Mouse (Mus musculus) heart, postnatal 0 days (tissue): ENCODE results near the gene Anks1. TPM values are rescaled to one million over a fixed set of nuclear protein-coding genes. Genes with fewer than 3 reads are reported as not detected.

Experiments
- ATAC-seq: fragments of 200-750 bp; cut with Nextera tagmentation; 2 replicates; pipeline ENCODE4 v1.8.0; 2017; ENCODE audit warnings: low read depth, moderate number of reproducible peaks, moderate library complexity; ENCODE audit not compliant: insufficient read depth
- DNase-seq: peaks from one replicate; pipeline ENCODE4 v3.0.0-alpha.2; 2016; ENCODE audit warnings: low spot score
- H3K27ac ChIP-seq: fragments of 300-500 bp; sonication (generic); 2 replicates; pipeline ENCODE4 v1.5.1; 2014; ENCODE audit warnings: low read depth, mild to moderate bottlenecking
- H3K27me3 ChIP-seq: fragments of 300-500 bp; sonication (generic); 2 replicates; pipeline ENCODE4 v1.6.1; 2014; ENCODE audit warnings: low read length, mixed read lengths; ENCODE audit not compliant: control insufficient read depth, insufficient read depth
- H3K36me3 ChIP-seq: fragments of 300-500 bp; sonication (generic); replicated peaks from 2 replicates; pipeline ENCODE4 v1.6.1; 2014; ENCODE audit warnings: low read length, mixed read lengths; ENCODE audit not compliant: control insufficient read depth, insufficient read depth
- H3K4me1 ChIP-seq: fragments of 300-500 bp; sonication (generic); 2 replicates; pipeline ENCODE4 v1.6.1; 2014; ENCODE audit warnings: antibody characterized with exemption; ENCODE audit not compliant: control insufficient read depth, insufficient read depth
- H3K4me2 ChIP-seq: fragments of 300-500 bp; sonication (generic); 2 replicates; pipeline ENCODE4 v1.6.1; 2014; ENCODE audit warnings: low read depth, mild to moderate bottlenecking, low read length, moderate library complexity
- H3K4me3 ChIP-seq: fragments of 300-500 bp; sonication (generic); 2 replicates; pipeline ENCODE4 v1.5.1; 2014; ENCODE audit warnings: low read depth, low read length
- H3K9ac ChIP-seq: fragments of 300-500 bp; sonication (generic); replicated peaks from 2 replicates; pipeline ENCODE4 v1.6.1; 2014; ENCODE audit warnings: low read depth, low read length, mixed read lengths
- H3K9me3 ChIP-seq: fragments of 300-500 bp; sonication (generic); replicated peaks from 2 replicates; pipeline ENCODE4 v1.6.1; 2016; ENCODE audit warnings: low read length; ENCODE audit not compliant: control insufficient read depth
- CTCF ChIP-seq: IDR thresholded peaks from 2 replicates; pipeline ENCODE4 v1.5.1; 2016; ENCODE audit warnings: antibody characterized with exemption, control low read depth, low read depth
- EP300 ChIP-seq: IDR thresholded peaks from 2 replicates; pipeline ENCODE4 v1.6.1; 2016; ENCODE audit warnings: antibody characterized with exemption, low read depth
- WGBS: fragments of 180-500 bp; shearing (Covaris S2); extraction: QIAGEN DNeasy Blood & Tissue Kit; methylation state at CpG from one replicate; pipeline ENCODE4 v1.1.7; 2014; 5-methylcytosine and 5-hydroxymethylcytosine counted together
- polyA plus RNA-seq: library from polyadenylated mRNA; unstranded; fragments of >200 nt; fragmentation: Nextera tagmentation; extraction: Ambion mirVana; gene quantifications from 2 replicates; pipeline ENCODE4 v1.2.1, GENCODE M21; 2015
- total RNA-seq: library from RNA; depleted of rRNA; stranded (reverse); fragments of >200 nt; gene quantifications from 2 replicates; pipeline ENCODE4 v1.2.3, GENCODE M21; 2014; ENCODE audit warnings: low replicate concordance

Gene Anks1
- total and polyA plus RNA-seq, 2 experiments from 2014 or later: 11.0 to 55.4 TPM

GRCm38 (mm10) chr17:28080045-28080816 lies 171.1 kb downstream of the Anks1 start, which contains the start of gene Tcp11:
Gene Tcp11, minus strand, starts transcription at chr17:28080639.
- TF ChIP-seq EP300 (no peak), CTCF (no peak)
- Histone ChIP-seq H3K27me3 (peaks cover 6% of the 10 kb centered on the region; the same call in 1 of the 2 replicates), H3K4me3 (peak within 1 kb of the TSS; percentile 59), H3K4me2 (peak within 1 kb of the TSS; percentile 98), H3K4me1 (no peaks in the 10 kb centered on the region), H3K27ac (no peak within 1 kb of the TSS), H3K9ac (peak within 1 kb of the TSS; percentile 42; the same call in 1 of the 2 replicates), H3K36me3 (no peaks in the 10 kb centered on the region), H3K9me3 (no peaks in the 10 kb centered on the region)
- 2% methylated on average over 53 of the region's 57 CpGs for WGBS
- peak; percentile 38 for DNase-seq
- ATAC-seq: peak; percentile 54

- no peak for DNase-seq
- no peak overlapping the region for H3K27ac ChIP-seq
- WGBS: 34% methylated on average over 9 of the region's 9 CpGs
These were observed 171.7 kb downstream of the Anks1 start for GRCm38 (mm10) chr17:28080817-28081165.

GRCm38 (mm10) chr17:28081385-28081784 lies 172.3 kb downstream of the Anks1 start:
- Histone ChIP-seq H3K36me3 (no peaks in the 10 kb centered on the region), H3K4me3 (no peak overlapping the region), H3K9ac (no peak overlapping the region), H3K4me1 (no peaks in the 10 kb centered on the region), H3K27me3 (peaks cover 6% of the 10 kb centered on the region; the same call in 1 of the 2 replicates), H3K27ac (no peak overlapping the region), H3K4me2 (no peak overlapping the region), H3K9me3 (no peaks in the 10 kb centered on the region)
- no peak for DNase-seq
- 59% methylated on average over 9 of the region's 9 CpGs for WGBS
- no peak for ATAC-seq
- TF ChIP-seq EP300 (no peak), CTCF (peak; percentile 39)

More at GRCm38 (mm10) chr17:28080817-28081165, 171.7 kb downstream of the Anks1 start:
- no peak for TF ChIP-seq EP300
- TF ChIP-seq CTCF: no peak
- ATAC-seq: no peak
- Histone ChIP-seq H3K27me3 (peaks cover 6% of the 10 kb centered on the region; the same call in 1 of the 2 replicates), H3K4me2 (no peak overlapping the region), H3K4me1 (no peaks in the 10 kb centered on the region), H3K9ac (no peak overlapping the region), H3K4me3 (peak overlapping the region; percentile 59; the same call in 1 of the 2 replicates), H3K9me3 (no peaks in the 10 kb centered on the region), H3K36me3 (no peaks in the 10 kb centered on the region)

- Histone ChIP-seq H3K4me1 (no peaks in the 10 kb centered on the region), H3K9me3 (no peaks in the 10 kb centered on the region), H3K27me3 (peaks cover 6% of the 10 kb centered on the region; the same call in 1 of the 2 replicates), H3K9ac (no peak overlapping the region), H3K27ac (no peak overlapping the region), H3K36me3 (no peaks in the 10 kb centered on the region), H3K4me2 (no peak overlapping the region), H3K4me3 (no peak overlapping the region)
- TF ChIP-seq EP300: no peak
- TF ChIP-seq CTCF: no peak
- no peak for ATAC-seq
- 82% methylated on average over 7 of the region's 7 CpGs for WGBS
- DNase-seq: no peak
These were observed 172.8 kb downstream of the Anks1 start for GRCm38 (mm10) chr17:28081856-28082255.

- no peak overlapping the region for H3K27ac ChIP-seq
- H3K9ac ChIP-seq: no peak overlapping the region
- no peaks in the 10 kb centered on the region for H3K4me1 ChIP-seq
- ATAC-seq (no peak), DNase-seq (no peak)
- H3K4me2 ChIP-seq: no peak overlapping the region
- TF ChIP-seq EP300 (no peak), CTCF (no peak)
- H3K36me3 ChIP-seq: no peaks in the 10 kb centered on the region
- peaks cover 6% of the 10 kb centered on the region; the same call in 1 of the 2 replicates for H3K27me3 ChIP-seq
- no peak overlapping the region for H3K4me3 ChIP-seq
- whole genome bisulfite sequencing: 50% methylated on average over 13 of the region's 13 CpGs
- no peaks in the 10 kb centered on the region for H3K9me3 ChIP-seq
These were observed 173.8 kb downstream of the Anks1 start for GRCm38 (mm10) chr17:28082863-28083262.
